Mouse (Mus musculus): ENCODE data around the gene Fam50b.

Gene Fam50b

GRCm38 (mm10) chr13:34739071-34739470, 4.4 kb downstream of the Fam50b start:
- no peak for DNase-seq

GRCm38 (mm10) chr13:34741254-34741653, 6.6 kb downstream of the Fam50b start:
- DNase-seq: no peak

DNA sequence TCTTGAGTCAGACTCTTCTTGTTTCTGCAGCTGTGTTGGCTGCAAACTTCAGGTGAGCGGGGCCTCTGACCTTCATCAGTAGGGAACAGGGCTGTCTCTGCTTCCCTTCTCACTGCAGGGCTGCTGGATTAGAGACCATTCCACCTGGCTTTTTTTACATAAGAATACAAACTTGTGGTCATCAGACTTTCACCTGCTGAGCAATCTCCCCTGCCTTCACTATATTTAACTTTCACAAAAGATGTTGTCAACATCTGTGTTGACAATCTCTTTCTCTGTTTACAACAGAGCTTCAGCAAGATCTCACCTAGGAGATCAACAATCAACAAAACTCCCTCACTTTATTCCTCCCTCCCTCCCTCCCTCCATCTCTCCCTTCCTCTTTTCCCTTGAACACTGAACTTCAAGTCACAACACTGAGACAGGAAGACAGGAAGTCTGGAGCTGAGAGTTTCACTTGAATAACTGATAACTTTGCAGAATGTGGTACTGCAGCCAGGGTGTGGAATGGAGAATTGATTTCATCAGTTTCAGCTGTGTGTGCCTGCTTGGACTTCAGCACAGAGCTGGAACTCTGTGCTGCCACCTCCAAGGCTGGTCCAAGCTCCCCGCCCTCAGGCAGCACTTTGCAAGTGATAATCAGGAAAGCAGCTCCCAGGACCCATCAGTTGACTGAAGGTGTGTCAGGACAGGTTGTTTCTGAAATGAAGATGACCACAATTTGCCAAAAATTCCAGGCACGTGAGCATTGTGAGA, 7.3 kb downstream of the Fam50b start:
- no peak for DNase-seq

GRCm38 (mm10) chr13:34746811-34747210, 12.2 kb downstream of the Fam50b start:
- no peak for DNase-seq

DNA sequence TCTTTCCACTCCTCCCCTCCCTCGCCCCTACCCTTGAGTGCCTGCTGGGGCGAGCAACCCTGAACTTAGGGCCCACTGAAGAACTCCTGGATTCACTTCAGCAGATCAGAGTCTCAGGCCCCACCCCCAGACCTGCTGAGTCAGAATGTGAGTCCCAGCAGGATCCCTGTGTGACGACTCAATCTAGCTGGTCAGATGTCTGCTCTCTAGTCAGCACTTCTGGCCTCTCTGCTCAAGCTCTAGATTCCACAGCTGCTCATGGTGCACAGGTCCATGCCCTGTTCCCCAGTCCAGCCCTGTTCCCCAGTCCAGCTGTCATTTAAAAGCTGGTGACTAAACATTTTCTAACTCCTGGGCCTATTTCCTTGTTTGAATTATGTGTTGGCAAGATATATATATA, 13.9 kb downstream of the Fam50b start:
- DNase-seq: no peak

DNA sequence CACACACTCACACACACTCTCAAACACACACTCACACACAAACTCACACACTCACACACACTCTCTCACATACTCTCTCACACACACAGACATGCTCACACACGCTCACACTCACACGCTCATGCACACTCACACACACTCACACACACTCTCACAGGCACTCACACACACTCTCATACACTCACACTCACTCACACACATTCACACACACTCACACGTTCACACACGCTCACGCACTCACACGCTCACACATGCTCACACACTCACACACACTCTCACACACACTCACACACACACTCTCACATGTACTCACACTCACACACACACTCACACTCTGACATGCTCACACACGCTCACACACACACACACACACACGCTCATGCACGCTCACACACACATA, 24.6 kb downstream of the Fam50b start:
- no peak for DNase-seq

DNA sequence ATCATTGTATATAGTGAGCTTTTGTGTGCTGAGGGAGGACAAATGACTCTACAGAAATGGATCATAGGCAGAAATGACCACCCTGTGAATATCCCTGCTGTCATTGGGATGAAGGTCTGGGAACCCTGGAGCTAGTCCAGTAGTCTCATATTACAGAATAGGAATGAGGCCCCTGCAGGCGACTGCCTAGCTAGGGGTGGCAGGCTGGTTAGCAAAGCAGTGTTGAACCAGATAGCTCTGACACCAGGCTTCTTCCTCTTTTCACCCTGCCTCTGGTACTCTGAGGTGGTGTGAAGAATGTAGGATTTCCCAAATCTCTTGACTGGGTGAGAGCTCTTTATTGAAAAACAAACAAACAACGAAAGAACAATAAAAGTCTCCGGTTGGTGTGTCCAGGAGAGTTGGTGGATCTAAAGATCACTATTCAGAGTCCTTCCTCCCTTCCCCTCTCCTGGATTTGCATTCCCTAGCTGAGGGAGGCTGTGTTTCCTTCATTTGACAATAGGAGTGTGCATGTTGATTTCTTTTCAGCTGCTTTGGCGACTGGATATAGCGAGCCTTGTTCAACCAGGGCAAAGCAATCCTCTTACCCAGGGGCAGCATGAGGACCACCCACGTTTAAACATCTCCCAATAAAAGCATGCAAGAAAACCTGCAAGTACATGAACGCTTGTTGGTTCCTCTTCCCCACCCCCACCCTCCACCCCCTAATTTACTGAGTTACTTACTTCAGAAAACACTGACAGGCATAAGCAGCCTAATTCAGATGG, 26.1 kb downstream of the Fam50b start:
- DNase-seq: no peak

DNA sequence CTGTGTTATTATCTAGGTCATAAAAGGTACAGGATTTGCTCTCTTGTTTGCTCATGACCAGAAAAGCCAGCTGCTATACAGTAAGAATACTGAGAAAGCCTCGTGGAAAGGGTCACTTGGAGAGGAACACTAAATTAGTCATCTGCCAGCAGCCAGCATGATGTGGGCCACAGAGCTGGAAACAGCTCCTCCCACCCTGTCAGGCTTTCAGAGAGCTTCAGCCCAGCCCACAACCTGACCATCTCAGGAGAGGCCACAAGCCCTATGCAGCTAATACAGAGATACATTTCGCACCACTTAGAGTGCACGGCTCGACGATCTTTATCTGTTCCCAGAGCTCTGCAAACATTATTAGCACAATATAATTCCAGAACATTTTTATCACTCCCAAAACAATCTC, 27.5 kb downstream of the Fam50b start:
- no peak for DNase-seq

DNA sequence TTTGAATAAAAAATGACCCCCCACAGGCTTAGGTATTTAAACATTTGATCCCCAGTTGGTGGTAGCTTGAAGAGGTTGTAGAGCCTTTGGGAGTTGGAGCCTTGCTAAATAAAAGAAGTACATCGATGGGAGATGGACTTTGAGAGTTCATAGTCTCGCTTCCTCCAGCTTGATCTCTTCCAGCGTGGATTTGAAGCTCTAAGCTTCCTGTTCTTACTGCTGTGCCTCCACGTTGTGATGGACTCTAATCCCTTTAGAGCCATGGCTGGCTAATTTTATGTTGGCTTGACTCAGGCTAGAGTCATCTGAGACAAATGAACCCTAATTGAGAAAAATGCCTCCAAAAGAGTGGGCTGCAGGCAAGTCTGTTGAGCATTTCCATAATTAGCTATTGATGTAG, 28.2 kb downstream of the Fam50b start:
- DNase-seq: no peak

DNA sequence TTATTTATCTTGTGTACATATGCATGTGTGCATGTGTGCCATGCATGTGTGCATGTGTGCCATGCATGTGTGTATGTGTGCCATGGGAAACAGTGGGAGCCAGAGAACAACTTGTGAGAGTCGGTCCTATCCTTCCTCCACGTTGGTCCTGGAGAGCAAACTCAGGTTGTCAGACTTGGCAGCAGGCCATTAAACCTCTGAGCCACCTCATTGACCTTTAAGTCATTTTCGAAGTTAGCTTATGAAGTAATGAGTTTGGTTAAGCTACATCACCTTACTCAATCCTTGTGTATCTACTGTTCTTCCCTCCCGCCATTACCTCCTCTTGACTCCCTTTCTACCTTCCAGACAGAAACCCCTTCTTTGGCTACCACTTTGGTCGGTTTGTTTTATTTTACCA, 30.6 kb downstream of the Fam50b start:
- no peak for DNase-seq

DNA sequence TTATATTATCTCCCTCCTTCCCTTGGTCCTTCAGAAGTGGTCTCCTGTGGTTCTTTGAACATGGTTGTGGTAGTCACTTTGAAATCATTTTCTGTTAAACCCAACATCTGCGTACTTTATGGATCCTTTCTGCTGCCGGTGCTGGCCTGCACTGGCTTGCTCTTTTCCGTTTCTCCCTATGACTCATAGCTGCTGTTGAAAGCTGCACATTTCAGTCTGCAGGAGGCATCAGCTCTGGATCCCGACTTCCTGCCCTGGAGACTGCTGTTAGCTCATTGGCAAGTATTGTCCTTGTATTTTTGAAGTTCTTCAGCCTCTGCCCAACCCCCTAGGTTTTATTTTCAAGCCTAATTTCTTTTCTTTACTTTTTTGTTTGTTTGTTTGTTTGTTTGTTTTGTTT, 31.9 kb downstream of the Fam50b start:
- DNase-seq: no peak

DNA sequence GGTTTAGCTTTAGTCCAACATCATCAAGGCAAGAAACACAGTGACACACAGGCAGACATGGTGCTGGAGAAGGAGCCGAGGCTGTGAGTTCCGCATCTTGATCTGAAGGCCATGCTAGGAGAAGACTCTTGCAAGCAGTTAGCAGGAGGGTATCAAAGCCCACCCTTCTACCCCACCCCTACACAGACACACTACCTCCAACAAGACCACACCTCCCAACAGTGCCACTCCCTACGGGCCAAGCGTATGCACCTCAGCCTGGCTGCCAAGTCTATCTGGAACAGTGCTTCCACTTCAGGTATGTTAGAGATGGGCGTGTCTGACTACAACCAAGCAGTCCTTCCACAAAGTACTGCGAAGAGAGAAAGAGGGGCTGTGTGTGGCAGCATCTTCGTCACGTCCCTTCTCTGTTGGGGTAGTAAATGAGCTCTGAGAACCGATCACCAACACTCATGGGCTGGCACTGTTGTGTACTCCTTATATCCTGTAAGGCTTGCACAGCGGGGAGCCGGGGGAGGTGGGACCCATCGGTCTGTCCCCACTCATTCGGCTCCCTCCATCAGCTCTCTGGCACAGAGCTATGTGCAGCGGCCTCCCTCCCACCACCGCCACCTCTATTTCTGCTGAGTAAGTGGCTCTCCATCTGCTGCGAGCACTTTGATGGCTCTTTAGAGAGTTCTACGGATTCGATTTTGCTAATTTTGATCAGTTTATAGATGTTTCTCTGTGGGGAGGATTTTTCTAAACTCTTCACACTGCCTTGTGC, 33.1 kb downstream of the Fam50b start:
- DNase-seq: no peak

DNA sequence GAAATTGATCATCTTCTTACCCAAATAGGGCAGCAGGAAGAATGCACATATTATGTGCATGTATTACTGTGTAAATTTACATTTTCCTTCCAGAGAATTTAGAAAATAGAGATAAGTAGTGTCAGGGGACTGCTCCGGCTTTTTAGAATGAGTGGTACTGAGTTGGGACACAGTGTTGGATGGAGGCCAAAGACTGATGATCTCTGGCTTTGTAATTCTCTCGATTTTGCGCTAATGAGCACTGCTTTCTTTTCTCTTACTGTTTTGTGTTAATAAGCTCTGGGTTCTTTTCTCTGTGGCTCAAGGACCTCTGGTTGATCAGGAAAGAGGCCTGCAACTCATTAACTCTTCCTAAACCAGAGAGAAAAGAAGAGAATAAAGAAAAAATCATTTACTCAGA, 42.1 kb downstream of the Fam50b start:
- no peak for DNase-seq

DNA sequence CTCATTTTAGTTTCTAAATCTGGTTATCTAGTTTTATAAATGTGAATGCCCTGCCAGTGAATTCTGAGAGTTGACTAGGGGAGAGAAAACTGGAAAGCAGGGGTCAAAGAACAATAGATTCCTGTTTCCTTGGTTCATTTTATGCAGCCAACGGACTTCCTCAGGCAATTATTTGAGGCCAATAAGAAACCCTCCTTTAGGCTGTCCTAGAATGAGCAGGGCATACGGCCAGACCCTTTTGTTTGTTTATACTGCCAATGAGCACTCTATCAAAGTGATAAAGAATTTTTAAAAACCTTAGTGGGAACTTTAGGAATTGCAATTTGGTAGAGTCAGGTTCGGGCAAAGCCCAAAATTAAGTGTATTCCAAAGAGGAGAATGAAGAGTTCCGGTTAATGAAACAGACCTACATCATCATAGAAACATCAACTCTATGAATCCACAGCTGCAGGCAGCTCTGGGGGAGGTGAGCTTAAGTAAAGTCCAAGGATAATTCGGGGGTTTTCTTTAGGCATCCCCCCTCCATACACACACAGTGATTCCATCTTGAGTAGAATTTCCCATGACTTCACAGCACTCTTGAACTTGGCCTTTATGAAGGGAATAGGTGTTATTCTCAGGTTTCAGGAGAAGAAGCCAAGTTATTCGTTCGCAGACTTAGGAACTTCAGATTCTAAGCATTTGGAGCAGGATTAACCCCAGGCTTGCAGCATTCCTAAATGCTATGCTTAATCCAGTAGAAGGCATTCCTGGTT, 46.4 kb downstream of the Fam50b start:
- DNase-seq: no peak

GRCm38 (mm10) chr13:34781611-34782009, 47.0 kb downstream of the Fam50b start:
- DNase-seq: no peak

- no peak for DNase-seq
These were observed 50.2 kb downstream of the Fam50b start for GRCm38 (mm10) chr13:34784818-34785217.

GRCm38 (mm10) chr13:34786634-34787033, 52.0 kb downstream of the Fam50b start:
- no peak for DNase-seq

DNA sequence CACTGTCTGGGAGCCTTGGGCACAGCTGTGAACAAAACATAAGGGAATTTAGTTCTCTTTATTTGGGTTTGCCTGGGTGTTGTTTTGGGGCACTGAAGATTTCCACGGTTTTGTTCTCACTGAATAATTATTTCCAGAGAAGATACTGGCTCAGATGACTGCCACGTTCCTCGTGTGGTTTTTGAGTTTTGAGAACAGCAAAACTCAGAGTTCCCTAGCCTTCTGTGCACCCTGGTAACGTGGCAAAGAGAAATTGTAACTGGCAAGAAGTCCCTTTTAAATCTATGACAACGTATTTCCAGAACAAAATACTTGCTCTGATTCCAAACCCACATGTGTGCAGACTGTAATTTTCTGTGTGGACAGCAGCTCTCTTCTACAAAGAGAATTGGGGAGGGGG, 52.9 kb downstream of the Fam50b start:
- DNase-seq: no peak

GRCm38 (mm10) chr13:34789176-34789818, 54.6 kb downstream of the Fam50b start:
- DNase-seq: no peak

GRCm38 (mm10) chr13:34793066-34793465, 58.4 kb downstream of the Fam50b start:
- DNase-seq: no peak

DNA sequence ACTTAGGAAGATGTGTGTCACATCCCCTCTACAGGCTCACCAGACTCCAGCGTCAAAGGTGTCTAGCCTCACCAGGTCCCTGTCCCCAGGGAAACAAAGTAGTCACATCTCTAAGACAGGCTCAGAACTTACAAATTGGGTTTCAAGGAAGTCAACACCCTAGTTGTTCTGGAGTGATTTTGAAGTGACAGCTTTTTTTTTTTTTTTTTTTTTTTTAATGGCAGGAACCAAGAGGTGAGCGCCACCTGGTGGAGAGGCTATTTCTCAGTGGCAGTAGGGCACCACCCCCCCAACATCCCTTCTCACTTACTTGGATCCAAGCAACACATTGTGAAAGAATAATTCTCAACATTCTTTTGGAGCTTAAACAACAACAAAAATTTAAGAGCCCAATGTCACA, 59.2 kb downstream of the Fam50b start:
- DNase-seq: no peak

DNA sequence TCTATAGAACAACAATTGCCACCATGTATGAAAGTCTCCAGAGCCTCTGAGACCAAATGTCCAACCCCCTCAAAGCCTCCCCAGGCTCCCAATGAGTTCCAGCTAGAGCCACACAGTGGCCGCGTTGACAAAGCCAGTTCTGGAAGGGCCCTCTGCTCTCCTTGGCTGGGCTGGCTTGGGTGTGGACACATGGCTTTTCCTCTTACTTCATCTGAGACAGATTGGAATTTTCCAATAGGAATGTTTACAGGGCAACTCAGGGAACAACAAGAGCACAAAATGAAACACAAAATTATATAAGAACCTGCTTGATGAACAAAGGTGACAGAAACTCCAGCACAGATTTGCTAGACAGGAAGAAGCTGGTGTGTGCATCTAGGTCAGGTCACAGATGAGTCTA, 59.8 kb downstream of the Fam50b start:
- DNase-seq: no peak
